Mouse (Mus musculus) cerebellum, adult 2 months (tissue): ENCODE results near the gene Pfn3.
A peak's percentile ranks its signal among the peaks of the same experiment; 100 is the strongest.

ENCODE experiments used
- CTCF ChIP-seq: fragments of 200-500 bp; IDR thresholded peaks from 2 replicates; pipeline ENCODE4 v1.5.1; 2011; ENCODE audit warnings: low read depth, mild to moderate bottlenecking, control low read depth, low read length, moderate library complexity, borderline replicate concordance; ENCODE audit not compliant: insufficient read depth
- POLR2A ChIP-seq: fragments of 200-500 bp; IDR thresholded peaks from 2 replicates; pipeline ENCODE4 v1.6.1; 2011; ENCODE audit warnings: low read length, control low read depth, borderline replicate concordance; ENCODE audit not compliant: insufficient read depth

GRCm38 (mm10) chr13:55418004-55418403 lies 3.0 kb upstream of the Pfn3 start:
- peak; percentile 91 for TF ChIP-seq CTCF
- TF ChIP-seq POLR2A, result no peak
